Mouse (Mus musculus) heart, postnatal 14 days (tissue): ENCODE data around the gene Ppdpf. TPM values are rescaled to one million over a fixed set of nuclear protein-coding genes. Genes with fewer than 3 reads are reported as not detected.

Experiments
- DNase-seq, 2 experiments: peaks; one replicate each; pipeline ENCODE4 v3.0.0; 2021 to 2022
- intact Hi-C: fragments of 180-260 bp; cut with DNase I; formaldehyde crosslinking; loops from one replicate; pipeline ENCODE4 v1.15.1; 2025
- long read RNA-seq, 2 experiments: library from polyadenylated mRNA; stranded (forward); transcript quantifications; one replicate each; pipeline ENCODE4 v2.0.0; 2021
- total RNA-seq, 2 experiments: library from RNA; stranded (reverse); gene quantifications; 2 replicates each; pipeline ENCODE4 v1.2.3; 2021

Ppdpf gene
- 10 to 100 TPM; 45.2 to 49.2 TPM for total RNA-seq
- long read RNA-seq, experiment 1, transcript Ppdpf-206 (4 exons, 750 nt): major isoform, 13 of 58 reads
- long read RNA-seq, experiment 1, transcript Ppdpf-205 (3 exons, 771 nt): major isoform, 13 of 58 reads
- long read RNA-seq, experiment 1, transcript Ppdpf-201 (5 exons, 1,160 nt): minor isoform, 11 of 58 reads
- long read RNA-seq, experiment 1, transcript Ppdpf-202 (5 exons, 689 nt): minor isoform, 7 of 58 reads
- long read RNA-seq, experiment 1, partial matches to known transcripts: 7 of 58 reads
- long read RNA-seq, experiment 1, other reads (novel, unspliced or antisense): 0 of 58 reads
- long read RNA-seq, experiment 2, transcript Ppdpf-205 (3 exons, 771 nt): major isoform, 12 of 50 reads
- long read RNA-seq, experiment 2, transcript Ppdpf-202 (5 exons, 689 nt): minor isoform, 8 of 50 reads
- long read RNA-seq, experiment 2, transcript Ppdpf-201 (5 exons, 1,160 nt): minor isoform, 6 of 50 reads
- long read RNA-seq, experiment 2, transcript Ppdpf-206 (4 exons, 750 nt): minor isoform, 10 of 50 reads
- long read RNA-seq, experiment 2, partial matches to known transcripts: 6 of 50 reads
- long read RNA-seq, experiment 2, other reads (novel, unspliced or antisense): 1 of 50 reads

DNA sequence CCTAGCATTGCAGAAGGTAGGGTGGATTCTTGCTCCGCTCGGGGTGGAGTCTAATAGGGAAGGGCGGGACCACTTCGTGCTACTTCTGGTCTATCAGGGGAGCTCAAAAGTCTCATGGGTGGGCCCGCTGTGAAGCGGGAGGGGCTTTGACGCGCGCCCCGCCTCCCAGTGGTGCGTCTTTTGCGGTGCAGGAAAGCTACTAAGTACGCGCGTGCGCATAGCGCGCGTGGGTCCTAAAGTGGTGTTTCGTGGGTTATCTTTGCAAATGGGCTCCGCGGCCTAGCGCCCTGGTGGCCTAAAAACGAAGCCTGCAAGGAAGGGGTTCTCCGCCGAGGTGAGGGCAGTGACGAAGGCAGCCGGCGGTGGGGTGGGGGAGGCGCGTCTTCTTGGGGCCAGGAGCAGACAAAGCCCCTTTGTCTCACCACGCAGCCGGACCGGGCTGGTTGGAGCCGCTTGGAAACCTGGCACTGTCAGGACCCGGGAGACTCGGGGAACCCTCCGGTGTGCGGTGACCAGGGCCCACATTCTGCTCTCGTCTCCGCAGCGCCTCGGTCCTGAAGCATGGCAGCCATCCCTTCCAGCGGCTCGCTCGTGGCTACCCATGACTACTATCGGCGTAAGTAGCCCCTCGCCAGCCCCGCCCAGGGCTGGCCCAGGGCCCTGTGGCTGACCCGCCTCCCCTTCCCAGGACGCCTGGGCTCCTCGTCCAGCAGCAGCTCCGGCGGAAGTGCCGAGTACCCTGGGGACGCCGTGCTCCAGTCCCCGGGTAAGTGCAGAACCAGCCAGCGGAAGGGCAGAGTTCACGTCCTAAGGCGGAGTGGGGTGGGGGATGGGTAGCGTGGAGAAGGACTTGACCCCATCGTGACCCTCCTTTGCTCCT is at the start of gene Ppdpf:
Gene Ppdpf (plus strand): TSS at position 127 of the 880 bp plus-strand sequence.
- DNase-seq: peak; percentile 91 to 92
- intact Hi-C loops: loop anchor here (2.0 to 10.0 kb wide), 3 partner anchors 50 to 407 kb away; partner anchors contain the start of genes Prpf6, Samd10 and Zfp512b

DNA sequence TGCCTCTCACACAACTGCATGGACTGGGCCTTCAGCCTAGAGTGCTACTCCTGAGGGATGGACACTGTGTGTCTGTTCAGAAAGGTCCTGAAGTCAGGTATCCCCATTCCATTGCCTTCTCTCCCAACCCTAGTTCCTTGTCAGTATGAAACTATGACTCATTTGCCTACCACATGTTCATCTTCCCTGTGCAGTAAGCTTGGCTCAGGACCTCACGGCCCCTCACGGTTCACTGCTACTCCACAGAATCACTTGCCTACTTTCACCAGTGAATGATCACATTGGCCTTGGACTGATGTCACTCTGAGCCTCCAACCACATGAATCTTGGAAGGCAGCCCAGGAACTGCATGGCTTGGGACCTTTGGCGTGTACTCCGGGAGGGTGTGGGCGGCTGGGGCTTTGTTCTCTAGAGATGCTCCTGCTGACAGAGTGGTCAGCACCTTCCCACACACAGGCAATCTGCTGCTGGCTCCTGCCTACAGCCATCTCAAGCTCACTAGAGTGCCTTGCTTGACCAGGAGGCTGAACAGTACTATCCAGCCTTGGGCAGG is 47.3 kb upstream of the Ppdpf start:
- intact Hi-C loops: no loop called here
- no peak for DNase-seq

DNA sequence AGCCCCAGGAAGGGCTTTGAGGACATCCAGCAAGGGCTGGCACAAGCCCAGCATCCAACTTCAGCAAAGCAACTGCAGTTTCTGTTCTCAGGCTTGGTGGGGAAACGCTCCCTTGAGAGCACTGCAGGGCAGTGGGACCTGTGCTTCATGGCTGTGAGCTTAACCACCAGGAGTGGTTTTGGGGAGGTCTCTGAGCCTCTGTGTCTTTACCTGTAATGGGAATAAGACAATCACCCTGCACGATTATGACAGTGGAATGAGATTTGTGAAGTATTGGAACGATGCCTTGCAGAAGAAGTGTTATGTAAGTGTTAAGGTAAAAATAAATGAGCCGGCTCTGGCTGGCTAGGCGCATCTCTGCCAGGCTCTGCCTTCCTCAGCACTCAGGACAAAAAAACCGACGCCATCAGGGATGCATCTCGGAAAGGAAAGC is 44.3 kb upstream of the Ppdpf start:
- DNase-seq: no peak
- intact Hi-C loops: no loop called here

DNA sequence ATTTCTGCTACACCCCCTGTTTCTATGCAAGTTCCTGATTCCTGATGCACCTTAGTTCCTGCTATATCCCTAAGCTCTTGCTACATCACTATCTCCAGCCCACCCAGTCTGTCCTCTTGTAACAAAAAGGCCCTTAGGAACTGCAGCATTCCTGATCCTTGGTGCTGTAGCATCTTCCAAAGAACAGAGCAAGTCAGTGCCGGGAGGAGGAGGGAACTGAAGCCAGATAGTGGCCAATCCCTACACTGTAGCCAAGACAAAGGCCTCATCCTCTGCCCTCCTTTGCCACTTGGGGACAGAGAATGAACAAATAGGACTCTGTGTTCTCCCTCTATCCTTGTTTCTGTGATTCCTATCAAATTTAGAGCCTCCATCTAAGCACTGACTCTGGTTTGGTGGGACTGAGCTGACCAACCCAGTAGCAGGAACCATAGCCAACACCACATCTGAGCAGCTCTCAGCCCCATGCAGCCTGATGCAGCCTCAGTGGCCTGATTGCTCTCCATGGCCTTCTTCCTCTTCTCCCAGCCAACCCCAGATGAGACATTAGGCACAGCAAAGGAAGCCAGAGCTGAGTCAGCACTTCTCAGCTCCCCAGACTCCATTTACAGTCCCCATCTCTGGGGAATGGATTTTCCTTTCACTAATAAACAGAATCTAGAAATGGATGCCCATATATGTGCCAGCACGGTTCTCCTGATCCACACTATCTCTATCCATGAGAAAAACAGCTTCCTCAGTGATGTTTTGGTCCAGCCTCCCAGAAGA is 43.4 kb upstream of the Ppdpf start:
- no peak for DNase-seq
- intact Hi-C loops: no loop called here

DNA sequence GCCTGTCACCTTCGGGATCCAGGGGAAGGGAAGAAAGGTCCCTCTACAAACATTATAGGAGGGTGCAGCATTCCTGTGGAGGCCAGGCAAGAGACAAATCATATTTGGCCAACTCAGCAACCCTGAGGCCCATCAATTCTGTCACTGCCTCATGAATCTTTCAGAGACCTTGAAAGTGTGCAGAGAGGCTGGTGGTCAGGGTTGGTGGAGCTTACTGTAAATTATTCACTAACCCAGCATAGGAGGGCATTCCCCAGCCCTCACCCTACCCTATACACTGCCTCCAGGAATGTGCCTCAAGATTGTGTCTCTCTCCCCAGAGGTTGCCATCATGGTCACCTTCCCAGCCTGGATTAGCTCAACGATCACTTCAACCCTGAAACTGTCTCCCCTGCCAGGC is 42.4 kb upstream of the Ppdpf start:
- DNase-seq: no peak
- intact Hi-C loops: no loop called here

DNA sequence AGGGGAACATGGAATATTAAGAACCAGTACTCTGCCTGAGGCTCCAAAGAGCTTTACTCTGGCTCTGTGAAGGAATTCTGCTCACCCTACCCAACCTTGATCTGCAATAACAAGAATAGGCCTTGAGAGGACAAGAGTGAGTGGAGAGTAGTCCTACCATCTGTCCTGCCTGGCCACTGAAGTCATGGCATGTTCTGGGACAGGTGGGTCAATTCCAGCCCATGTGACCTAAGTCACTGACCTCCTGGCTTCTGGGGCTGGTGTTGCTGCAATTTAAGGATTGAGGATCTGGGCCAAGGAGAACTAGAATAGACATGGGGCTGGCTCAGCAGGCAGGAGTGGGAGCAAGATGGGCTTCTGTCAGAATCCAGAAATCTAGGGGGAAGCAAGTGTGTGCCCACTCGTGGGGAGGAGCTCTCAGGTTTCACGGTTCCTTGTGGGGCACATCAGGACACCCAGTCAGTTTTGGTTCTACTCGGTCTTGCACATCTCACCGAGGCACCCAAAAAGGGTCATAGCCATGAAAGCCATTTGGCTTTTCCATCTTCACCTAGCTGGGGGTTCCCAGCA is 40.0 kb upstream of the Ppdpf start:
- intact Hi-C loops: no loop called here
- no peak for DNase-seq

GRCm38 (mm10) chr2:181147546-181148317 is 39.3 kb upstream of the Ppdpf start:
- peak; percentile 42 to 56 for DNase-seq
- intact Hi-C loops: no loop called here

DNA sequence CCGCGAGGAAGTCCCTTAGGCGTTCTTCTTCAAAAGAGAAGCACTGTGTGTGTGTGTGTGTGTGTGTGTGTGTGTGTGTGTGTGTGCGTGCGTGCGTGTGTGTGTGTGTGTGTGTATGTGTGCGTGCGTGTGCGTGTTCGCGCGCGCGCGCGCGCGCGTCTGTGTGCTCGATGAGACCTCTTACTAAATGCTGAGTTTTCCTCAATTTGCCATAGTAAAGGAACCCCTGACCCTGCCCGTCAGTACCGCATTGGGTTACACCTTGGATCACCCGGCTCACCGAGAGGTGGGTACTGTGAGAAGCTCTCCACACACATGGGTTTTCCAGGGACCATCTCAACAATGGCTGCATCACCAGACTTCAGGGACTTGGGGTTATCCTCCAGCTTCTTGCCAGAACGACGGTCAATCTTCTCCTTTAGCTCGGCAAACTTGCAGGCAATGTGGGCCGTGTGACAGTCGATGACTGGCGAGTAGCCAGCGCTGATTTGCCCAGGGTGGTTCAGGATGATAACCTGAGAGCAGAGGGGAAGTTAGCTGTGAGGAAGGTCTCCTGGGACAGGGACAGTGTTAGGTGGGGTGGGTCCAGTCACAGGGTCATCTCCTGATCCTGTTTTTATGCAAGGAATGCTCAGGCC is 38.6 kb upstream of the Ppdpf start:
- intact Hi-C loops: no loop called here
- DNase-seq: no peak

GRCm38 (mm10) chr2:181150281-181150680 is 36.8 kb upstream of the Ppdpf start:
- intact Hi-C loops: no loop called here
- no peak for DNase-seq

GRCm38 (mm10) chr2:181152701-181153100 is 34.3 kb upstream of the Ppdpf start:
- intact Hi-C loops: no loop called here
- DNase-seq: no peak

GRCm38 (mm10) chr2:181153131-181153530 is 33.9 kb upstream of the Ppdpf start:
- no peak for DNase-seq
- intact Hi-C loops: no loop called here

DNA sequence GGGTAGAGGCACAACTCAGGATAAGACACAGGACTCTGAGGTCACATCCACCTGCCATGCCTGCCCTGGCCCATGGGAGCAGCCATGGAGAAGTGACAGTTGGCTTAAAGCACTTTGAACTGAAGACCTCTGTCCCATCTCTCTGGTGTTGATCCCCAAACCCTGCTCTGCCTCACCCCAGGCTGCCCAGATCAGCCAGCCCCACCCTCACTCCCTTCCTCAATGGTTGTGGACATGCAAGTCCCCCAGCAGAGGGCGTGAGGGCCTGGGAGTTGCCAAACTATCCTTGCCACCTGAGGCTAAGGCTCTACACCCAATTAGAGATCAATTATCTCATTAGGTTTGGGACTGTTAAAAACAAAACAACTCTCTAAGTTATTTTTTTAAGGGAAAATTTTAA is 33.2 kb upstream of the Ppdpf start:
- DNase-seq: peak in 1 of 2 experiments; percentile 44
- intact Hi-C loops: no loop called here

- no peak for DNase-seq
- intact Hi-C loops: no loop called here
Measured at GRCm38 (mm10) chr2:181154361-181154760, 32.7 kb upstream of the Ppdpf start.

GRCm38 (mm10) chr2:181154831-181155415 is 32.1 kb upstream of the Ppdpf start:
- DNase-seq: peak in 1 of 2 experiments; percentile 34
- intact Hi-C loops: no loop called here

GRCm38 (mm10) chr2:181155801-181156200 is 31.2 kb upstream of the Ppdpf start:
- peak; percentile 41 to 58 for DNase-seq
- intact Hi-C loops: no loop called here

DNA sequence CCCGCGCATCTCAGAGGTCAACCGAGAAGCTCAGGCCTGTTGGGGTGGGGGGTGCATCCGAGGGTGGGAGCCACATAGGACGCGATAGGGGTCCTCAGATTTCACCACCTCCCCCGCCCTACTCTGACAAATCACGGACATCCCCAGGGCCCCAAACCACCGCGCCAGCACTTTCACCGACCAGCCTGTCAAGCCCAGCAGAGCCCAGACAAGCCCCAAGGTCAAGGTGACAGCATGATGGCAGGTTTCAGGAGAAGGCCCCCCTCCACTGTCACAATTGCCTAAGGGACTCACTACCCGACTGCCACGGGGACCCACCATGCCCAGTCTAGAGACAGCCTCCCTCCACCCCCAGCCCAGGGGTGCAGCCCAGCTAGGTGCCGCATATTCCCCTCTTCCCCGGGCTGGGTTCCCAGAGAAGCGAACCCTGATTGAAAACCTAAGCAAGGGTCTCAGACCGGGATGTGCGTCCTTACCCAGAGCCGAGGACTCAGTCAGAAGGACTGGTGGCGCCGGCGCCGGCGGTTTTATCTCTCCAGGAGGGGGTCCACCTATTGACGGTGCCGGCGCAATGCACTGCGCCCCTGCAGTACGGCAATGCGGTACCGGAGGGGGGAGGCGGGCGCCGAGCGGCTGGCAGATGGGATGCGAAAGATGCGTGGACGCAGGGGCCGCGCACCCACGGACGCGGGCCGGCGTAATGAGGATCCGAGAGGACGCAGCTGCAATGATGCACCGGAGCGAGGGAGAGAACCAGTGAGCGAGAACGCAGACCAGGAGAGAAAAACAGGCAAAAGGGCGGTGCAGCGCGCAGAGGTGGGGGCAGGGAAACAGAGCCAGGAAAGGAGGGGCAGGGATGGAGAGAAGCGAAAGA is 30.6 kb upstream of the Ppdpf start, which contains the start of gene Eef1a2:
Gene Eef1a2 (minus strand): TSS at position 767 of the 874 bp plus-strand sequence.
- intact Hi-C loops: no loop called here
- DNase-seq: peak; percentile 39 to 49

- no peak for DNase-seq
- intact Hi-C loops: no loop called here
Measured at GRCm38 (mm10) chr2:181157180-181157579, 29.9 kb upstream of the Ppdpf start.
